Mouse (Mus musculus): ENCODE results near the gene Gm20517. TPM values are rescaled to one million over a fixed set of nuclear protein-coding genes. Genes with fewer than 3 reads are reported as not detected.

Gene Gm20517
- total RNA-seq, 4 experiments from 2014 or later: 0.77 to 2.8 (median 1.6) TPM

DNA sequence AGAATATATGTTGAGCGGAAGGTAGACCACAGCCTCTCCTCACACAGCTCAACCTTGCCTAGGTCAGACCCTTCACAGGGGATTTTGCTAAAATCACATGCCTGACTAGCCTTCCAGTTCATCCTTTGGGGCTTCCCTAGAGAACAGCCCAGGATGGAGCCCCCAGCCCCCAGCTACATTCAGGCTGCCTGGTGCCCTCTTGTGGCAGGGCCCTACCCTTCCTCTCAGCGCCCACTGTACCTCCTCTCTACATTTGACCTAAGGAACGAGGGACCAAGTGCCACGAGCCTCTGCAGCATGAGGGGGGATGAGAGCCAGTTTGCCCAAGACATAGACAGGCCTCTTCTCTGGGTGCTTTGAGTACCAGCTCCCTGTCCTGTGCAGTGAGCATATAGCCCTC lies 93.3 kb downstream of the Gm20517 start:
- DNase-seq (ENCODE audit: low spot score in 2 of 2): no peak

DNA sequence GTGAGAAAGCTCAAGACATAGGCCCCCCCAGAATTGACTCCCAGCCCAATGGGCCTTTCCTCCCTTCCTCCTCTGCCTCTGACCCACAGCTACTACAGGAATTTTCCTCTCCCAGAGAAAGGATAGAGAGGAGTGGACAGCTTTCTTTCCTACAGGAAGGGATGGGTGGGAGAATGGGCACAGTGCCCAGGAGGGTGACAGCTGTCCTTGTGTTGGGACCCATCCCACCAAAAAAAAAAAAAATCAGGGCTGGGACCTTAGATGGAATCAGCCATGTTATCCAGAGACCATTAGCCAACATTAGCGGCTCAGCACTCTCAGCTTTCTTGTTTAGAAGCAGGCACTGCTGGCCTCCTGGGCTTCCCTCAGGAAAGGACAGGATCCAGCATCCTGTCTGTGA lies 94.8 kb downstream of the Gm20517 start:
- no peak for DNase-seq (ENCODE audit: low spot score in 2 of 2)

DNA sequence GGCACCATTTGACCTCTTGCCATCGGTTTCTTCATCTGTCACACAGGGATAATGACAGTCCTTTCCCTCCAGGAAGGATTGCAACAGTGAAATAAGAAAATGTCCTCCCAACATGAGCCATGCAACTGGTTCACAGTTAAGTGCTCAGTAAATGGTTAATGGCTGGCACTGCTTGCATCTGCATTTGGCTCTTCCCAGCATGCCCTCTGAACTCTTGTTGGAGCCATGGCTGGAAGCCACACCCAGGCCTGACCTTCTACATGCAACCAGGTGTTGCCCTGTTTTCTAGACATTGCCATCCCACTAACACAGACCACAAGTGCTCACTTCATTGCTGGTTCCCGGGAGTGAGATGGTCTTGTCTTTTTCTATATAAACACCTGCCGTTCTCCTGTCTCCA lies 96.6 kb downstream of the Gm20517 start:
- DNase-seq (ENCODE audit: low spot score in 2 of 2): no peak

DNA sequence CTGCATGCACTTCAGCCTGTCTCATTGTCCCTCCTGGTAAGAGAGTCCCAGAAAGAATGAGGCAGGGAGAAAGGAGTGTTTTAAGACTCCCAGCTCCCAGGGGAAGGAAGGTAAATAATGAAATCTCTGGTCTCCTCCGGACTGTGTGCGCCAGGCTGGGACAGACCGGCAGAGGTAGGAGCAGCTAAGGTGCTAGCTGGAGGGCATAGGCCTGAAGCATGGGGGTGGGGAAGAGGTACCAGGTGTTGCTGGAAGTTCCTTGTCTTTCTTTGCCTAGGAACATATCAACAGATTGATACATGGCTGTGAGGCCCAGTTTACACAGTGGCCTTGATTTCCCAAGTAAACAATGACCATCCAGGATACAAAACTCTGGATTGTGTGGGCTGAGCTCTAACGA lies 97.6 kb downstream of the Gm20517 start:
- no peak for DNase-seq (ENCODE audit: low spot score in 2 of 2)

DNA sequence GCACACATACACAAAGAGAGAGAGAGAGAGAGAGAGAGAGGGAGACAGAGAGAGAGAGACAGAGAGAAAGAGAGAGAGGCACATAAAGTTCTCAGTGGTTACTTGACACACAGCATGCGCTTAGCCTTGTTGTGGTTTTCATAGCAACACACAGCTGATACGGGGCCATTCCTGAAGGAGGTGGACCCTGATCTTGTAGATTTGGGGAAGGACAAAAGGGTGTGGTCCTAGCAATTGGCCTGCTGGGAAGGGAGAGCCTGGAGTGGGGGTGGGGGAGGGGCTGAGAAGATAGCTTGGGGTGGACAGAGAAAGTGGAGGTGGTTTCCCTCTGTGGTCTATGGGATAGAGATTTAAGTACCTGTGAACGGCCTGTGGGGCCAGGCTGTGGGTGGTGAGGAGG lies 98.6 kb downstream of the Gm20517 start:
- no peak for DNase-seq (ENCODE audit: low spot score in 2 of 2)

DNA sequence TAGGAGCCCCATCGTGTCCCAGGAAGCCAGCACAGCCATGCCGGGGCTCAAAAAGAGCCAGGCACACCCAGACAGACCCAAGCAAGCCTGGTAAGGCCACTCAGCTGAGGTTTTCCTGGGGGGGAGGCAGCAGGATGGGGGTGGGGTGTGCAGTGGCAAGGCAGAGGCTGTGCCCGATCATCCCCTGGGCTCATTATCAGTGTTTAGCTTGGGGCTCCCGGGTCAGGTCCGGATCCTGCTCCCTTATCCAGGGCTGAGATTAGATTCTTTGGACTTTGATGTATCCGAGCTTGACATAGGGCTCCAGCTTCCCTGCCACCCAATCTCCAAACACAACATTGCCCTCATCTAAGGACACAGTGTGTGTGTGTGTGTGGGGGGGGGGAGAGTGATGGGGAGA lies 100.5 kb downstream of the Gm20517 start:
- DNase-seq (ENCODE audit: low spot score in 2 of 2): no peak

DNA sequence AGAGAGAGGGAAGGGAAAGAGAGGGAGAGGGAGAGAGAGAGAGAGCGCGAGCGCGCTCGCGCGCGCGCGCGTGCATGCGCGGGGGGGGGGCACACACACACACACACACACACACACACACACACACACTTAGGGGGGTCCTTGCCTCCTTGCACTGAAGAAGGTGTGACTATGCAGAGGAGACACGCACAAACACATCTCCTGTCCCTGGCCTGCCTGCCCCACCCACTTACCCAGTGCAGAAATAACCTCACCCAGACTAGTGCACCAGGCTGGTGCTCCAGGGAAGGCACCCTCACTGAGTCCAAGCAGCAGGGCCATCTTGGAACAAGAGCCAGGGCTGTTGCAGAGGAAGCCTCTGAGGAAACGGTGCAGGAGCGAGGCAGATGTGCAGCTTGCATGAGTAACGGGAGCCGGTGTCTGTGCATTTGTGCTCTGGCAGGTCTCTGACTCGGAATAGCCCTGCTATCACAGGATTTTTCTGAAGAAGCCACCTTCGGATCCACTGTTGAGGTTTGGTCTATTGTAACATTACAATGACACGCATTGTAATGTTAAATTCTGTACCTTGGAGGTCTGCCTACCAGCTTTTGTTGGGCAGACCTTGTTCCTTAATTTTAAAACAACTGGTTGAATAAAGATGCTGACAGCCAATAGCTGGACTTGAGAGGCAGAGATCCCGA lies 101.6 kb downstream of the Gm20517 start:
- DNase-seq (ENCODE audit: low spot score in 2 of 2): no peak

DNA sequence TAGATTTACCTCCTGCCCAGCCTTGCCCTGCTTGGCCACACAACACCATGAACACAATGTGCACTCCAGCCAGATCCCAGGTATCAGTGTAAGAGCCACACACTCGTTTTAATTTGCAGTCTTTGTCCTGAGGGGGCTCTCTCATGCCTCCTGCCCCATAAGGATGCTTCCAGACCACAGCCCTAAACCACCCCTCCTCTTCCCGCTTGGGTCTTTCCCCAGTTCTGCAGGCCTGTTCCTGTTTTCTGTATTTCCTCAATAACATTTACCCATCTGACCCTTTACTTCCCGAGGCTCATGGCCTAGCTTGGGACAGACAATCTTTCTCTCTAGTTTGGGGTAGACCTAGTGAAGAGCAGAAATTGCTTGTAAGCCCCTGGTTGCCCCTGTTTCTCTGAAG lies 103.6 kb downstream of the Gm20517 start:
- no peak for DNase-seq (ENCODE audit: low spot score in 2 of 2)

DNA sequence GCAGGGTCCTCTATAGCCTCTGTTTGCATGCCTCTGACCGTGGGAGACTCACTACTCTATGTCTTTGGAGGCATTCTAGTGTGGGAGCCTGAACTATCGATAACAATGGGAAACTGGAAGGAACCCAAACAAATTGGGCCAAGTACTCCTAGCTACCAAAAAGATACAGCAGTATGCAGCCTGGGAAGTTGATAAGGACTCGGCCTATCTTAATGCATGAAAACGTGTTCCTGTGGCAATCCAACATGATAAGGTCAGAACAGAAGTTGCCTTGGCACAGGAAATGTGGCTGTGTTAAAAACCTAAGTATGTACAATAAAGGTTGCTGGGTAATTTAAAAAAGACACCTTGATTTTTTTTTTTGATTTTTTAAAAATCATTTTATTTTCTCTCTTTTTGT lies 109.8 kb downstream of the Gm20517 start:
- no peak for DNase-seq (ENCODE audit: low spot score in 2 of 2)

DNA sequence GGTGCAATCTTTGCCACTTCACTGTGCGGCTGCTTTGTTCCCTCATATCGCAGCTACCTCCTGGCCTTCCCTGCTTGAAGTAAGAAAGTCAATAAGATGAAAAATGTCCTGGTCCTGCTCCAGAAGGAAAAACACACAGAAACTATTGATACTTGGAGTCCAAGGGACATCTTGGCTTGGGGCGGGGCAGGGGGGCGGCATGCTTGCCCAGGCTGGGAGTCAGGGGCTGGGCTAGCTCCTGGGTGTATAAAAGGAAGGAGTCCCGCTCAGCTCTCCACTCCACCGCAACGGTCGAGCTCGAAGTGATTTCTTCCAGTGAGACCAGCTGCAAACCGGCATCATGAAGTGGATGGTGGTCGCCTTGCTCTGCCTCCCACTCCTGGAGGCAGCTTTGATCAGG lies 115.2 kb downstream of the Gm20517 start, which contains the start of gene Pgc:
Gene Pgc (plus strand): TSS at position 277 of the 400 bp plus-strand sequence.
- no peak for DNase-seq (ENCODE audit: low spot score in 2 of 2)

DNA sequence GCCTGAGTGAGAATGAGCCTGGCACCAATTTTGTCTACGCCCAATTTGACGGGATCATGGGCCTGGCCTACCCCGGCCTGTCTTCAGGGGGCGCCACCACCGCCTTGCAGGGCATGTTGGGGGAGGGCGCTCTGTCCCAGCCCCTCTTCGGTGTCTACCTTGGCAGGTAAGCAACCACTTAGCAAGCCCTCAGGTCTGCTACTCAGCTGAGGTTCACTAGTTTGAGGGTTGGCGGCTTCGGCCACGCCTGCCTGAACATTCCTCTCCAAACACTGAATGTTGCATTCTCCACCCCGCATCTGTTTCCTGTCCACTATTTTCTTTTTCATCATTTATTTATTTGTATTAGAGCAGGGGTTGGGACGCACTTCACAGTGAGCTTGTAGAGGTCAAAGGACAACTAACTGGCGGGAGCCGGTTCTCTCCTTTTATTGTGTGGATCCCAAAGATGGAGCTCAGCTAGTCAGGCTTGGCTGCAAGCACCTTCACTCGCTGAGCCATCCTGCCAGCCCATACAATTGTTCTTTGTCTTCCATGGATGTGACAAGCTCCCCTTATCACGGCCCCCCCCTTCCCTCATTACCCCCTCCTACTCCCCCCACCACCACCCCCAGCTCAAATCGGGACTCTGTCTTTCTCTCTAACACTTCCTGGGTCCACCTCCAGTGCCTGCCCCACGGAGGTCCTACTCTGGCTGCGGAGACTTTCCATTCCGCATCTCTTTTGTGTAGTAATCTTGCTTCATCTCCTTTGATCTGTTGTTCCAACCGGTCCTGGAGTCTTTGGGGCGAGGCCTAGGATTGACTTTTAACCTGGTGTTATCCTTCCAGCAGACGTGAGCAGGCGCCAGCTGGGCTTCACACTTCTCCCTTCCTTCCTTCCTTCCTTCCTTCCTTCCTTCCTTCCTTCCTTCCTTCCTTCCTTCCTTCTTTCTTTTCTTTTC lies 119.5 kb downstream of the Gm20517 start:
- DNase-seq (ENCODE audit: low spot score in 2 of 2): no peak

Other genes starting within 250 kb of the Gm20517 start
- 10 to 100 TPM; 30.5 to 33.5 (median 32.1) TPM for gene Mrps10, start 242.7 kb upstream of the Gm20517 start, total RNA-seq (2022)
- gene Guca1b, start 226.2 kb upstream of the Gm20517 start, total RNA-seq (2022): under 1 TPM in 3 of 4 experiments, not detected in 1; 0.16 to 0.36 (median 0.34) TPM
- gene Guca1a, start 211.0 kb upstream of the Gm20517 start, total RNA-seq (2022): under 1 TPM in 1 of 4 experiments, not detected in 3; 0.35 TPM
- under 1 TPM in 3 of 4 experiments, not detected in 1; 0.16 to 0.64 (median 0.19) TPM for gene AI661453, start 175.0 kb upstream of the Gm20517 start, total RNA-seq (2022)
- gene 1700001C19Rik, start 174.2 kb upstream of the Gm20517 start, total RNA-seq (2022): not detected
- gene Taf8, start 109.3 kb upstream of the Gm20517 start, total RNA-seq (2022): 10 to 100 TPM; 10.0 to 12.6 (median 11.2) TPM
- 10 to 100 TPM; 12.2 to 19.2 (median 16.1) TPM for gene Ccnd3, start 106.5 kb upstream of the Gm20517 start, total RNA-seq (2022)
- gene Bysl, start 97 bp upstream of the Gm20517 start, total RNA-seq (2022): 10 to 100 TPM; 13.8 to 16.5 (median 14.2) TPM
- gene Med20, start within 50 bp of the Gm20517 start, total RNA-seq (2022): 10 to 100 TPM; 13.3 to 19.3 (median 18.1) TPM
- gene Usp49, start 19.1 kb downstream of the Gm20517 start, total RNA-seq (2022): 1 to 10 TPM; 2.0 to 3.4 (median 3.2) TPM
- 100 to 1,000 TPM; 106 to 129 (median 114) TPM for gene Tomm6, start 76.8 kb downstream of the Gm20517 start, total RNA-seq (2022)
- 1 to 10 TPM; 4.3 to 6.0 (median 5.2) TPM for gene Frs3, start 77.4 kb downstream of the Gm20517 start, total RNA-seq (2022)
- under 1 TPM in 2 of 4 experiments, not detected in 2; 0.17 to 0.39 TPM for gene Gm21981, start 82.9 kb downstream of the Gm20517 start, total RNA-seq (2022)
- 1 to 10 TPM in 3 of 4 experiments, under 1 TPM in 1; 0.56 to 3.3 (median 2.3) TPM for gene Prickle4, start 83.1 kb downstream of the Gm20517 start, total RNA-seq (2022)
- not detected for gene Pgc, start 115.3 kb downstream of the Gm20517 start, total RNA-seq (2022)
- 100 to 1,000 TPM; 102 to 107 (median 103) TPM for gene Tfeb, start 125.4 kb downstream of the Gm20517 start, total RNA-seq (2022)
- gene Mdfi, start 223.1 kb downstream of the Gm20517 start, total RNA-seq (2022): 1 to 10 TPM in 1 of 4 experiments, under 1 TPM in 3; 0.32 to 1.4 (median 0.55) TPM